Mouse (Mus musculus): ENCODE results near the gene Olfr559. TPM values are rescaled to one million over a fixed set of nuclear protein-coding genes. Genes with fewer than 3 reads are reported as not detected.

The Olfr559 gene
- polyA plus RNA-seq, 1 experiment from 2014 or later = not detected

DNA sequence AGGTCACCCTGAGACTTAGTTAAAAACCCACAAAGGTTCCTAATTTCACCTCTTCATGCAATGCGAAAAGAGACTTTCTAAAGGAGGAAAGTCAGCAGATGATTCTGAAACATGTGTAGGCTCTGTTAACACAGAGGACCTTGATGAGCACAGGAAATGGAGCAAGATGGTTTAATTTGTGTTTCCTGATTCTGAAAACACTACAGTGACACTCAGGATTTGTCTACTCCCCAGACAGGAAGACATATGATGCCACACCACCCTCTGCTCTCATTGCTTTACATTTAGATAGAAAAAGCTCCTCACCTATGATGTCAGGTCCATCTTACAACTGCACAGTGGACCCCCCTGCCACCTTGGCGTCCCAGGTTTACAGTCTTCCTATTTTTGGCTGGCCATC, 51.1 kb downstream of the Olfr559 start:
- peaks cover 4% of the 10 kb centered on the region; the same call in 1 of the 2 replicates for H3K36me3 ChIP-seq
- WGBS = 92% methylated on average over 2 of the region's 2 CpGs
- no peak for ATAC-seq (ENCODE audit: low FRiP score)
- H3K4me2 ChIP-seq = no peak overlapping the region
- no peak overlapping the region for H3K9ac ChIP-seq
- no peaks in the 10 kb centered on the region for H3K9me3 ChIP-seq
- H3K27me3 ChIP-seq = no peaks in the 10 kb centered on the region
- H3K27ac ChIP-seq = no peak overlapping the region
- H3K4me3 ChIP-seq = no peak overlapping the region
- H3K4me1 ChIP-seq (replicated peaks) = no peaks in the 10 kb centered on the region

Other genes with a start within 250 kb of the Olfr559 start
- gene Olfr543, start 245.8 kb downstream of the Olfr559 start, polyA plus RNA-seq (2015; fragmentation: Nextera tagmentation; extraction: Ambion mirVana) = 0.60 and 0.85 TPM in 2 replicates
- 0.21 and 0.30 TPM in 2 replicates for gene Olfr544, start 239.2 kb downstream of the Olfr559 start, polyA plus RNA-seq (2015; fragmentation: Nextera tagmentation; extraction: Ambion mirVana)
- gene Olfr545, start 227.9 kb downstream of the Olfr559 start, polyA plus RNA-seq (2015; fragmentation: Nextera tagmentation; extraction: Ambion mirVana) = 0.14 and 0.19 TPM in 2 replicates
- not detected in 2 replicates for gene Olfr547, start 192.7 kb downstream of the Olfr559 start, polyA plus RNA-seq (2015; fragmentation: Nextera tagmentation; extraction: Ambion mirVana)
- gene Olfr548-ps1, start 186.6 kb downstream of the Olfr559 start, polyA plus RNA-seq (2015; fragmentation: Nextera tagmentation; extraction: Ambion mirVana) = not detected in 2 replicates
- not detected in 2 replicates for gene Olfr549, start 177.6 kb downstream of the Olfr559 start, polyA plus RNA-seq (2015; fragmentation: Nextera tagmentation; extraction: Ambion mirVana)
- gene Trim21, start 162.0 kb downstream of the Olfr559 start, polyA plus RNA-seq (2015; fragmentation: Nextera tagmentation; extraction: Ambion mirVana) = 0.19 and 0.32 TPM in 2 replicates
- gene Olfr550, start 156.0 kb downstream of the Olfr559 start, polyA plus RNA-seq (2015; fragmentation: Nextera tagmentation; extraction: Ambion mirVana) = not detected in 2 replicates
- gene Olfr551, start 135.6 kb downstream of the Olfr559 start, polyA plus RNA-seq (2015; fragmentation: Nextera tagmentation; extraction: Ambion mirVana) = not detected in 2 replicates
- gene Olfr552, start 129.7 kb downstream of the Olfr559 start, polyA plus RNA-seq (2015; fragmentation: Nextera tagmentation; extraction: Ambion mirVana) = not detected in 2 replicates
- not detected in 2 replicates for gene Olfr553, start 109.3 kb downstream of the Olfr559 start, polyA plus RNA-seq (2015; fragmentation: Nextera tagmentation; extraction: Ambion mirVana)
- not detected in 2 replicates for gene Olfr554, start 89.1 kb downstream of the Olfr559 start, polyA plus RNA-seq (2015; fragmentation: Nextera tagmentation; extraction: Ambion mirVana)
- gene Olfr555, start 68.7 kb downstream of the Olfr559 start, polyA plus RNA-seq (2015; fragmentation: Nextera tagmentation; extraction: Ambion mirVana) = not detected in 2 replicates
- not detected in 2 replicates for gene Olfr556, start 62.6 kb downstream of the Olfr559 start, polyA plus RNA-seq (2015; fragmentation: Nextera tagmentation; extraction: Ambion mirVana)
- 7.2 and 8.0 TPM in 2 replicates for gene Trim68, start 40.2 kb downstream of the Olfr559 start, polyA plus RNA-seq (2015; fragmentation: Nextera tagmentation; extraction: Ambion mirVana)
- not detected in 2 replicates for gene Olfr557, start 31.6 kb downstream of the Olfr559 start, polyA plus RNA-seq (2015; fragmentation: Nextera tagmentation; extraction: Ambion mirVana)
- 0.39 TPM in 2 replicates for gene Olfr558, start 25.3 kb downstream of the Olfr559 start, polyA plus RNA-seq (2015; fragmentation: Nextera tagmentation; extraction: Ambion mirVana)
- not detected in 2 replicates for gene Olfr33, start 8.4 kb downstream of the Olfr559 start, polyA plus RNA-seq (2015; fragmentation: Nextera tagmentation; extraction: Ambion mirVana)
- not detected in 2 replicates for gene Olfr560, start 31.9 kb upstream of the Olfr559 start, polyA plus RNA-seq (2015; fragmentation: Nextera tagmentation; extraction: Ambion mirVana)
- gene Olfr78, start 32.0 kb upstream of the Olfr559 start, polyA plus RNA-seq (2015; fragmentation: Nextera tagmentation; extraction: Ambion mirVana) = 0.09 and 0.10 TPM in 2 replicates
- not detected in 2 replicates for gene Olfr561, start 43.7 kb upstream of the Olfr559 start, polyA plus RNA-seq (2015; fragmentation: Nextera tagmentation; extraction: Ambion mirVana)
- gene Olfr564, start 76.0 kb upstream of the Olfr559 start, polyA plus RNA-seq (2015; fragmentation: Nextera tagmentation; extraction: Ambion mirVana) = not detected in 2 replicates
- gene Olfr566, start 131.3 kb upstream of the Olfr559 start, polyA plus RNA-seq (2015; fragmentation: Nextera tagmentation; extraction: Ambion mirVana) = not detected in 2 replicates
- not detected in 2 replicates for gene Olfr568, start 149.6 kb upstream of the Olfr559 start, polyA plus RNA-seq (2015; fragmentation: Nextera tagmentation; extraction: Ambion mirVana)
- gene Olfr569, start 163.4 kb upstream of the Olfr559 start, polyA plus RNA-seq (2015; fragmentation: Nextera tagmentation; extraction: Ambion mirVana) = not detected in 2 replicates
- not detected in 2 replicates for gene Olfr570, start 167.1 kb upstream of the Olfr559 start, polyA plus RNA-seq (2015; fragmentation: Nextera tagmentation; extraction: Ambion mirVana)
- not detected in 2 replicates for gene Olfr571, start 190.0 kb upstream of the Olfr559 start, polyA plus RNA-seq (2015; fragmentation: Nextera tagmentation; extraction: Ambion mirVana)
- gene Olfr572, start 196.9 kb upstream of the Olfr559 start, polyA plus RNA-seq (2015; fragmentation: Nextera tagmentation; extraction: Ambion mirVana) = not detected in 2 replicates
- not detected in 2 replicates for gene Olfr573-ps1, start 215.1 kb upstream of the Olfr559 start, polyA plus RNA-seq (2015; fragmentation: Nextera tagmentation; extraction: Ambion mirVana)
- not detected in 2 replicates for gene Olfr574, start 221.0 kb upstream of the Olfr559 start, polyA plus RNA-seq (2015; fragmentation: Nextera tagmentation; extraction: Ambion mirVana)
- not detected in 2 replicates for gene Olfr575, start 231.3 kb upstream of the Olfr559 start, polyA plus RNA-seq (2015; fragmentation: Nextera tagmentation; extraction: Ambion mirVana)
- gene Olfr576, start 235.2 kb upstream of the Olfr559 start, polyA plus RNA-seq (2015; fragmentation: Nextera tagmentation; extraction: Ambion mirVana) = not detected in 2 replicates
- gene Olfr577, start 248.5 kb upstream of the Olfr559 start, polyA plus RNA-seq (2015; fragmentation: Nextera tagmentation; extraction: Ambion mirVana) = not detected in 2 replicates